Mouse (Mus musculus) thymus, adult 2 months (tissue): Measurements from ENCODE around the gene Cobll1.

Source experiments
- CTCF ChIP-seq: fragments of 200-500 bp; IDR thresholded peaks from 2 replicates; pipeline ENCODE4 v1.5.1; 2012; ENCODE audit warnings: mild to moderate bottlenecking, control low read depth, low read length, moderate library complexity, borderline replicate concordance; ENCODE audit not compliant: control insufficient read depth, poor library complexity, insufficient read depth; ENCODE audit errors: extremely low read depth
- POLR2A ChIP-seq: fragments of 200-500 bp; IDR thresholded peaks from 2 replicates; pipeline ENCODE4 v1.6.1; 2012; ENCODE audit warnings: mild to moderate bottlenecking, low read length, control low read depth, moderate library complexity; ENCODE audit not compliant: control insufficient read depth, poor library complexity, insufficient read depth; ENCODE audit errors: extremely low read depth

- no peak for TF ChIP-seq CTCF
- TF ChIP-seq POLR2A = no peak
Observed at GRCm38 (mm10) chr2:65095571-65095970, 143.6 kb downstream of the Cobll1 start.
